Mouse (Mus musculus) fat pad, adult 2 months (tissue): ENCODE results near the gene Txnl4b.

ENCODE experiments used
- DNase-seq: peaks from one replicate; pipeline ENCODE4 v3.0.0-alpha.2; 2011; ENCODE audit warnings: low read depth, low spot score; ENCODE audit errors: extremely low read depth

The Txnl4b gene

DNA sequence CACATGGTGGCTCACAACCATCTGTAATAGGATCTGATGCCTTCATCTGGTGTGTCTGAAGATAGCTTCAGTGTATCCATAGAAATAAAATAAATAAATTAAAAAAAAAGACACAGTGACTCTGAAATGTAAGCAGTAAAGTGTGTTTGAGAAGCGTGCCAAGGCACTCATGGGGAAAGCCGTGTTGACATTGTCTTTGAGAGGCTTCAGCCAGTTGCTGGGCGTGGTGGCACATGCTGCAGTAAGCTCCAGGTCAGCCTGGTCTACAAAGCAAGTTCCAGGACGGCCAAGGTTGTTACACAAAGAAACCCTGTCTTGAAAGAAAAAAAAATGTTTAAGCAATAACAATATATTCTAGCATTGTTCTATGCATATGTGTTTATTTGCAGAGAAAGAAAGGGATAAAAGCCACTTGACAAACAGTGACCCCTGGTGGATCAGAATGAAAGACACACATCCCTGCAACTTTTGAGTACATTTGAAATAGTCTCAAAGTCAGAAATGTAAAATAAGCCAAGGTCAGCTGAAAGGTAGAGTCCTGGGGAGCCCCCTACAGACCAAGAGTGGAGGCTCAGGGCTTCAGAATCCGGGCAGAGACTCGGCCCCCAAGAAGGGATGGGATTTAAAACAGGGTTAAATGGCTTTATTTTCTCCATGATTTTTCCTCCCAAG, 27.6 kb downstream of the Txnl4b start:
- no peak for DNase-seq

DNA sequence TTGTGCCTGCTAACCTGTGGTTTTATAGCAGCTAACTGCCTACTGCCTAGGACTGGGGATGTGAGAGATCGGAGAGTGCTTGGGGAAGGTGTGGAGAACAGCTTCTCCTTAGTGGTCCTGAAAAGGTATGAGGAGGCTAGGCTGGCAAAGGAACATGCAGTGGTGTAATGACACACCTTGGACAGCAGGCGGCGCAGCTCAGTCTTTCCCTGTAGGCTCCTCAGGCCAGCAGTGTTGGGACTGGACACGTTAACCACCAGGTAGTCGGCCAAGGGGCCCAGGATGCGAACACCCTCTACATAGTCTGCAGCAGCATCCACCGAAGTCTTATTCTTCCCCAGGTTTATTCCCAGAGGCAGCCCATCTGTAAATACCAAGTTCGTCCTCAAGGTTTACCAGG, 30.2 kb downstream of the Txnl4b start:
- DNase-seq, result no peak

DNA sequence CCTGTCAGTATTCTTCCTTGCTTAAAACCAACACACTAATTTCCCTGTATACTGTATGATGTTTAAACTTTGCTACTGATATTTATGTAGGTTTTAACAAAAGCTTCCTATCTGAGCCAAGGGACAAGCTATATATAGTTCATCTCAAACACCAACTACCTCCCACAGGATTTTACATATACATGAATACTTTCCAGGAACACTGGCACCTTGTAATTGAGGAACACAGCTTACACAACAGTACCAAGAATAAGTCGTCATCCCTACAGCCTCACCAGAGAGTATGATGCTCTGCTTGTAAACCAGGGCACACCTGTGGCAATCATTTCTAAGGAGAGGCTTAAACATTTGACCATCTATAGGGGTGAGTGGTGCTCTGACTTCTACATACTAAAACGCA, 41.0 kb downstream of the Txnl4b start:
- no peak for DNase-seq

DNA sequence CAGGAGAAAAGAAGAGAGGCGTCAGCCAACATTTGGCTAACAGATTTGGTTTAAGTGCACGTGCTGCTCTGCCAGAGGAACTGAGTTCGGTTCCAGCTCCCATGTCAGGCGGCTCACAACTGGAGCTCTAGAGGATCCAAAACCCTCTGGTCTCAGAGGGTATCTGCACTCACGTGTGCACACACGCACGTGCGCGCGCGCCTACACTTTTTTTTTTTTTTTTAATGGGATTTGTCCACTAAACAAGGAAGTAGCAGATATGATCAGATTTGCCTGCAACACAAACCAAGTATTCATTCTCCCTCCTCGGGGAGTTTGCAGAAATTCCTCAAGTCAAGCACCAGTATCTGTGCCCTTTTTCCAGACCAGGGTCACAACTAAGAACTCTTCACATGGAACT, 42.0 kb downstream of the Txnl4b start:
- no peak for DNase-seq

DNA sequence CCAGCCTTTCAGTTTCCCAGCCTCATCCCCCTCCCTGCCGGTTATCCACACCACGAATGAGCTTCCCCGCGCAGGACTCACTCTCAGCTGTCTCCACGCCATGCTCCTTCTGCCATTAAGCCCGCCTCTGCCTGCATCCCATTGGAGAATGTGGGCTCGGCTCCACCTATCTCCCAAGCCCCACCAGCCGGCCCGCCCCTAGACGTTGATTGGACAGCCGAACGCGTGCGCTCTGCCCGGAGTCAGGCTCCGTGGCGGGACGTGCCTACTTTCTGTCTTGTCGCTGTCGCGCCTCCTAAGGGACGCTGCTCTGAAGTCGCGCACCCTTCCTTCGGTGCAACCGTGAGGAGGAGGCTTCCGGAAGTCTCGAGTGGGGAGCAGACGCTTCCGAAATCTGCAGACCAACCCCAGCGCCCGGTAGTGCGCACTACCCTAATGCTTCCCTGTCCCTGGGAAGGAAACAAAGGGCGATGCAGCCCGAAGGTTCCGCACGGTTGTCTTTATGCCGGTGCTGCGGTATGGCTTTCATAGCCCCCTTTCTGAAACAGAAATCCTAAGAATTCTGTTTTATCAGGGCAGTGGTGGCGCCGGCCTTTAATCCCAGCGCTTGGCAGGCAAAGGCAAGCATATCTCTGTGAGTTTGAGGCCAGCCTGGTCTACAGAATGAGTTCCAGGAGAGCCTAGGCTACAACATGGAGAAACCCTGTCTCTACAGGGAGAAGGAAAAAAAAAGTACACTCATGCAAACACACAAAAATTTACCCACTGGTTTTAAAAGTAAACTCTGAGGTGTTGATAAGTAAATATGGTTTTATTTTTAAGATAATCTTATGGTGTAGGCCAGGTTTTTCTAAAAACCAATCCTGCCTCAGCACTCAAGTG, 42.8 kb downstream of the Txnl4b start, which contains the start of gene Dhodh:
Gene Dhodh (minus strand): TSS at position 403 of the 882 bp plus-strand sequence.
- DNase-seq, result peak; percentile 54

DNA sequence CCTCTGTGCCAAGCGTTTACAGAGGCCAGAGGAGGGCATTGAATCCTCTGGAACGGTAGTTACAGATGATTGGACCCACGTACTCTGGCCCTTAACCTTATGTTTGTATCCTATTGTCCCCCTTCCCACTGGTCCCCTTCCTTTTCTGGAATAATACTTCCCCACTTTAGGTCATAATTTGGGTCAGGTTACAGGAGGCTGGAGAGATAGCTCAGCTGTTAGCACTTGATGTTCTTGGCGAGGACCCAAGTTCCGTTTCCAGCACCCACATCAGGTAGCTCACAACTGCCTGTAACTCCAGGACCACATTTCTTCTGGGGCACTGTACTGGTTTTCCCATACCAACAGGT, 43.4 kb downstream of the Txnl4b start:
- no peak for DNase-seq

DNA sequence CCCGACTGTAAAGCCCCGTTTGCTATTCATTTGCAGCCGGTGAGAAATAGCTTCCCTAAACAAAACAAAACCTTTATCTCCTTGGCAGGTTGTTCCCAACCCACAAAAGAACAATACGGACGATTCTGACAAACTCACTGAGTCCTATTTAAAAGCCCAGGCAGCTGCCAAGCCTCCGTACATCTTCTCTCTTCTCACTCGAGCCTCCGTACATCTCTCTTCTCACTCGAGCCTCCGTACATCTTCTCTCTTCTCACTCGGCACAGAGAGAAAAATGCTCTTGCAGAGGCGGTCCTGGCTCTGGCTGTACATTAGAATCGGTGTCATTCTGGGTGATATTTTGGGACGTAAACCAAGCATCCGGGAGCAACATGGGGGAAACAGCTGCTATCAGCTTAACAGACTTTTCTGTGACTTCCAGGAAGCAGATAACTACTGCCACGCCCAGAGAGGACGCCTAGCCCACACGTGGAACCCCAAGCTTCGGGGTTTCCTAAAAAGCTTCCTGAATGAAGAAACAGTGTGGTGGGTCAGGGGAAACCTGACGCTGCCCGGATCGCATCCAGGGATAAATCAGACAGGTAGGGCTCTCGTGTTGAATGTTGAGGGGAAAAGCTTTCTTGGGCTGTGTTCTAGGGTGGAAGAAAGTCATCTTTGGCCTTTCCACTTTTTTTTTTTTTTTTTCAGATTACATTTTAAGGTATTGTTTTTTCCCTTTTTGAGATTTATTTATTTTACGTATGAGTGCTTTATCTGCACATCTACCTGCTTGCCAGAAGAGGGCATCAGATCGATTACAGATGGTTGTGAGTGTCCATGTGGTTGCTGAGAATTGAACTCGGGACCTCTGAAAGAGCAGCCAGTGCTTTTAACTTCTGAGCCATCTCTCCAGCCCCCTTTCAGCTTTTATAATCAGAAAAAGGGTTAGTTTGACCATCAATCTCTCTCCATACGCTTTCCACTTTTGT, 48.8 kb downstream of the Txnl4b start, which contains the start of gene Pkd1l3:
Gene Pkd1l3 (plus strand): TSS at position 275 of the 968 bp plus-strand sequence.
- no peak for DNase-seq

DNA sequence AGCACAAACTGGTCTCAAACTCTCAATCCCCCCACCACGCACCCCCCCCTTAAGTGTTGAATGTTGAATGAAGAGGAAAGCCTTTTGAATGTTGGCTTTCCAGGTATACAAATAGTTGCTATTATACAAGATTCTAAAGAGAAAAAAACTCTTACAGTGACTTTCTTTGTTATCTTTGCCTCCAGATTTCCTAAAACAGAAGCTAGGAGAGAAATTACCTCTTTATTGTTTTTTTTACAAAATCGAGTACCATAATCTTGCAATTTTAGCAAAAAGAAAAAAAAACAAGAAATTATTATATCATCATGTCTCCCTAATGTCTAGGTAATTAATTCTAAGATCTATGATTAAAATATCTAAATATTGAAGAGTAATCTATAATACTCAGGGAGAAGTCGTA, 49.9 kb downstream of the Txnl4b start:
- DNase-seq, result no peak
